Mouse (Mus musculus) olfactory bulb, adult 2 months (tissue): ENCODE measurements around the gene Urb2.

ENCODE experiments used
- CTCF ChIP-seq: fragments of 200-500 bp; IDR thresholded peaks from 2 replicates; pipeline ENCODE4 v1.5.1; 2012; ENCODE audit warnings: low read depth, mild to moderate bottlenecking, low read length, moderate library complexity; ENCODE audit not compliant: insufficient read depth
- POLR2A ChIP-seq: fragments of 200-500 bp; IDR thresholded peaks from 2 replicates; pipeline ENCODE4 v1.6.1; 2012; ENCODE audit warnings: mild to moderate bottlenecking, low read depth, low read length, moderate library complexity; ENCODE audit not compliant: insufficient read depth

GRCm38 (mm10) chr8:124033400-124033799 lies 12.1 kb downstream of the Urb2 start:
- no peak for TF ChIP-seq POLR2A
- TF ChIP-seq CTCF, result no peak
